Mouse (Mus musculus) stomach, embryonic 14.5 days (tissue): ENCODE data around the gene Trabd2b. TPM values are rescaled to one million over a fixed set of nuclear protein-coding genes. Genes with fewer than 3 reads are reported as not detected.

ENCODE experiments used
- ATAC-seq: fragments of 200-750 bp; cut with Nextera tagmentation; 2 replicates; pipeline ENCODE4 v1.8.0; 2017; ENCODE audit warnings: low read depth, moderate TSS enrichment; ENCODE audit not compliant: insufficient number of reproducible peaks, insufficient read depth, low FRiP score
- H3K27ac ChIP-seq: fragments of 300-500 bp; sonication (generic); 2 replicates; pipeline ENCODE4 v1.5.1; 2014; ENCODE audit warnings: mild to moderate bottlenecking, low read length, moderate library complexity, mixed read lengths
- H3K27me3 ChIP-seq: fragments of 300-500 bp; sonication (generic); 2 replicates; pipeline ENCODE4 v1.6.1; 2014; ENCODE audit warnings: low read length, control low read depth, mixed read lengths; ENCODE audit not compliant: control insufficient read depth, insufficient read depth
- H3K36me3 ChIP-seq: fragments of 300-500 bp; sonication (generic); 2 replicates; pipeline ENCODE4 v1.6.1; 2014; ENCODE audit warnings: mild to moderate bottlenecking, control low read depth, low read length, moderate library complexity, mixed read lengths; ENCODE audit not compliant: control insufficient read depth, insufficient read depth
- H3K4me1 ChIP-seq: fragments of 300-500 bp; sonication (generic); 2 replicates; pipeline ENCODE4 v1.6.1; 2014; ENCODE audit warnings: low read length, control low read depth, mixed read lengths; ENCODE audit not compliant: control insufficient read depth, insufficient read depth
- H3K4me2 ChIP-seq: fragments of 300-500 bp; sonication (generic); replicated peaks from 2 replicates; pipeline ENCODE4 v1.6.1; 2014; ENCODE audit warnings: low read depth, low read length, control low read depth
- H3K4me3 ChIP-seq: fragments of 300-500 bp; sonication (generic); 2 replicates; pipeline ENCODE4 v1.5.1; 2014; ENCODE audit warnings: low read depth, low read length, control low read depth
- H3K9ac ChIP-seq: fragments of 300-500 bp; sonication (generic); replicated peaks from 2 replicates; pipeline ENCODE4 v1.6.1; 2014; ENCODE audit warnings: low read depth, mild to moderate bottlenecking, control low read depth, low read length, moderate library complexity, mixed read lengths
- H3K9me3 ChIP-seq: fragments of 300-500 bp; sonication (generic); 2 replicates; pipeline ENCODE4 v1.6.1; 2016; ENCODE audit warnings: low read depth, low read length, control low read depth; ENCODE audit not compliant: control insufficient read depth
- WGBS: fragments of 180-500 bp; shearing (Covaris S2); extraction: QIAGEN DNeasy Blood & Tissue Kit; methylation state at CpG from one replicate; pipeline ENCODE4 v1.1.7; 2014; 5-methylcytosine and 5-hydroxymethylcytosine counted together
- polyA plus RNA-seq: library from polyadenylated mRNA; unstranded; fragments of >200 nt; fragmentation: Nextera tagmentation; extraction: Ambion mirVana; gene quantifications from 2 replicates; pipeline ENCODE4 v1.2.1, GENCODE M21; 2014

Gene Trabd2b
- polyA plus RNA-seq, 1 experiment from 2014 or later: 0.93 TPM

DNA sequence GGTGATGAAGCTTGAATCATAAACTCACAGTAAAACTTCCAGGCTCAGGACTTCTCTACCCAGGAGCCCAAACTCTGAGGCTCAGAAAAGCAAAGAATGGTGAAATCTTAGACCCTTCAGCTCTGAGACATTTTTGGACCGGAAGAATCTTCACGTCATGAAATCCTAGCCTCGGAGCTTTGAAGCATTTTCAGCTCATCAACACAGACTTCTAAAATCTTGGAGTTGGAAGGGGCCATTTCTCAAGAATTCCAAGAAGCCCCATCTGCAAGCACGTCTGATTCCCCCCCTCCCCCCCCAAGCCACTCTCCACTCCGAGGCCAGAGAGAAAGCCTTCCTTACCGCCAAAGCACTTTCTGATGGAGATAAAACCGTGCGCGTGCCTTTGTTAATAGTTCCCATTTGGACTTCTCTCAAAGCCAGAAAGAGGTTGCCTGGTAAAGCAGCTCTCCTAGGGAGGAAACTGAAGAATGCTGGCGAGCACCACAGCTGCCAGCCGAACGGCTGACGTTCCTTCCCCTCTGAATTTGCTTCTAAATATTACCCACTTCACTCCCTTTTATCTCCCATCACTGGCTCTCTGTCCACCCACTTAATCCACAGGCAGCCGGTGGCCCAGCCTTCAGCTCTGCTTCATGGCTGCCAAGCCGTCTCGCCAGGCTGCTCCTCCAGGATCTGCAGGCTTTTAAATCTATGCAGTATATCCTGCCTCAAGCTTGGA, 9.6 kb downstream of the Trabd2b start:
- Histone ChIP-seq H3K4me1 (0 out of 2 replicates have a peak, but pooled peaks cover 2% of the 10 kb centered on the region), H3K27me3 (no peaks in the 10 kb centered on the region), H3K36me3 (no peaks in the 10 kb centered on the region), H3K4me3 (no peak overlapping the region), H3K9ac (no peak overlapping the region), H3K9me3 (no peaks in the 10 kb centered on the region), H3K27ac (no peak overlapping the region), H3K4me2 (0 out of 2 replicates have a peak overlapping the region, but pooled peaks have one; percentile 1)
- ATAC-seq: no peak
- WGBS: 35% methylated on average over 16 of the region's 16 CpGs

DNA sequence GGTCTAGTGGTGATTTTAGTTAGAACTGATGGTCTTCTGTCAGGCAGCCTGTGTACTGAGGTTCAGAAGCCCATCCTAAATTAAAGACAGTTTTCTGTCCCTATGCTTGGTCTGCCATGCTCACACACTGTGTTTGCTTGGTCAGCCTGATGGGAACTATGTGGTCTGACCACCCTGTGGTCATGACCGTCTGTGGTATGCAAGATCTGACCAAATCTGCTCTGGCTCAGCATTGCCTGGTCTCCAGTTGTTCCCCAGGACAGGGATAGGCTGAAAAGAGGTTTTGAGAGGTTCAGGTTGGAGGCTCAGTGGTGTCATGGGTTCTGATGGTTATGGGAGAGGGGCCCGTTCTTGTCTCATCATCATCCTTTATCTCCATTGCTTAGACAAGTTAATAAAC, 13.6 kb downstream of the Trabd2b start:
- WGBS: 49% methylated on average over 2 of the region's 2 CpGs
- Histone ChIP-seq H3K27ac (no peak overlapping the region), H3K9ac (no peak overlapping the region), H3K36me3 (no peaks in the 10 kb centered on the region), H3K4me1 (peaks cover 2% of the 10 kb centered on the region; the same call in 1 of the 2 replicates), H3K4me3 (no peak overlapping the region), H3K27me3 (no peaks in the 10 kb centered on the region), H3K9me3 (no peaks in the 10 kb centered on the region), H3K4me2 (no peak overlapping the region)
- ATAC-seq: no peak

DNA sequence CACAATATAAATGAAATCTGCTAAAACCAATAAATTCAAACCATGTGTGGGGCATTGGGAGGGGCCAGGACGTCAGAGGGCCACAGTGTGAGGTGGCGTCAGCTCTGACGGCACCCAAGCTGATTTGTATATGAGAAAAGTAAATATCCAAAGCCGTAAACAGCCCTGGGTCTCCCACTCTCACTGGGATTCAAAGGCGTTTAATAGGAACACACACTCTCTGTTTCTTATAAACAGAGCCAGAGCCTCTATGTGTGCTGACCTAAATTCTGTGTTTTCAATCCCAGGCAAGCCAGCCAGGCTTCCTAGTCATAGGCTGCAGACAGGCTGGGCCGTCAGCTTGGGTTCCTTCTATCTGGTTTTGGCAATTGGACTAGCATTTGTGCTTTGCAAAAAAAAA, 16.6 kb downstream of the Trabd2b start:
- peak; percentile 23; the same call in 1 of the 2 replicates for ATAC-seq
- WGBS: 28% methylated on average over 6 of the region's 6 CpGs
- Histone ChIP-seq H3K9me3 (no peaks in the 10 kb centered on the region), H3K9ac (no peak overlapping the region), H3K4me1 (no peaks in the 10 kb centered on the region; the same call in 1 of the 2 replicates), H3K4me2 (no peak overlapping the region), H3K27ac (no peak overlapping the region), H3K27me3 (no peaks in the 10 kb centered on the region), H3K4me3 (no peak overlapping the region), H3K36me3 (no peaks in the 10 kb centered on the region)

DNA sequence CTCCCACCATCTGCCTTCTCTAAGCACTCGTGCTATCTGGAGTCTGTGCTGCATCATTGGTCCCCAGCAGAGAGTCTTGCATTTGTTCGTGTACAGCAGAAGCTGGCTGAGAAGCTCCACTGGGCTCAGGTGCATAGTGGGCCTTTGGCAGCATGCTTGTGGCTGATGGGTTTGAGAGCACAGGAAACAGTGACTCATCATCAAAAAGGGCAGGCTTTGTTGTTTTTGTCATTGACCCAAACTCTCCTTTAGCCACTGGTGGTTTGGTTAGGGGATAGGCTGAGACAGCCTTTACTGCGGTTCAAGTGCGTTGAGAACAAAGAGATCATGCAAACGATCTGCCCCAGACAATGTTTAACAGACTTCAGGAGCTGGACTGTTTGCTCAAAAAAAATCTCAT, 19.3 kb downstream of the Trabd2b start:
- no peak for ATAC-seq

DNA sequence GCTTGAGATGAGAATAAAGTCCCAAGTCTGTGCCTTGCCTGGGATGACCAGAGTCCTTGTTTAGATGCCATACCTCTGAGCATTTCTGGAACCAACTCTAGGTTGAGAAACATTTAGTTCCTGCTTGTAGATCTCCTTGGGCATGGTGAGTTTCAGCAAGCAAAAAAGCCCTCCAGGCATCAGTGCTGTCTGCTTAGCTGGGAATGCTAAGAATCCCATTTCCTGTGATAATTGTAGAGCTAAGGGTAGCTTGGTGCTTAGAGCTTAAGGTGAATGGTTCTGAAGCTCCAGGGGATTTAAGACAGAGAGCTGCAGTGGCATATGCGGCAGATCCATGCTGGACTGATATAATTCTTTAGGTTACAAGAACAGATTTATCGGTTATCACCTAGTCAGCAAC, 26.2 kb downstream of the Trabd2b start:
- 93% methylated on average over 2 of the region's 2 CpGs for WGBS
- no peak for ATAC-seq
- no peaks in the 10 kb centered on the region for H3K4me1 ChIP-seq
- H3K36me3 ChIP-seq: no peaks in the 10 kb centered on the region
- no peaks in the 10 kb centered on the region for H3K27me3 ChIP-seq
- no peak overlapping the region for H3K4me2 ChIP-seq
- no peak overlapping the region for H3K9ac ChIP-seq
- no peak overlapping the region for H3K4me3 ChIP-seq
- H3K9me3 ChIP-seq: no peaks in the 10 kb centered on the region
- H3K27ac ChIP-seq: no peak overlapping the region

More for the DNA sequence above, 19.3 kb downstream of the Trabd2b start:
- H3K36me3 ChIP-seq: no peaks in the 10 kb centered on the region
- no peaks in the 10 kb centered on the region; the same call in 1 of the 2 replicates for H3K4me1 ChIP-seq
- 44% methylated on average over 5 of the region's 5 CpGs for WGBS
- no peaks in the 10 kb centered on the region for H3K9me3 ChIP-seq
- H3K9ac ChIP-seq: no peak overlapping the region
- no peaks in the 10 kb centered on the region for H3K27me3 ChIP-seq
- no peak overlapping the region for H3K4me2 ChIP-seq
- H3K27ac ChIP-seq: no peak overlapping the region
- no peak overlapping the region for H3K4me3 ChIP-seq

DNA sequence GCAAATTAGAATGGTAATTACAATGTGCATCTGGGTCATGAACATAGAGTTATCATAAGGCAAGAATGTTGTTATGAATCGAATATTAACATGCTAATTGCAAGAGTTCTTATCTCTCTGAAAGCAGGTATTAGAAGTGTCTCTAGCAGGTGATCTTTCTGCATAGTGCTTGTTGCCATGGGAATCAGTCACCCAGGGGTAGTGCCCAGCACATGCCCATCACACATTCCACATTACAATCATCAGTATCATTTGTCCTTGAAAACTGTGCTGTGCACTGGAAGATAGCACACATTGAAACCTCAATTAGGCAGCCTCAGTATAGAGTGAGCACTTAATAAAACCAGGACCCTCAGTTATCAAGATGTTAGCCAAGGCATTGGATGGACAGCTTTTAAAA, 26.9 kb downstream of the Trabd2b start:
- no peak for ATAC-seq
- no peak overlapping the region for H3K9ac ChIP-seq
- no peak overlapping the region for H3K4me2 ChIP-seq
- 91% methylated on average over 1 of the region's 1 CpGs for WGBS
- no peak overlapping the region for H3K27ac ChIP-seq
- no peak overlapping the region for H3K4me3 ChIP-seq
- no peaks in the 10 kb centered on the region for H3K27me3 ChIP-seq
- no peaks in the 10 kb centered on the region for H3K4me1 ChIP-seq
- no peaks in the 10 kb centered on the region for H3K9me3 ChIP-seq
- no peaks in the 10 kb centered on the region for H3K36me3 ChIP-seq

DNA sequence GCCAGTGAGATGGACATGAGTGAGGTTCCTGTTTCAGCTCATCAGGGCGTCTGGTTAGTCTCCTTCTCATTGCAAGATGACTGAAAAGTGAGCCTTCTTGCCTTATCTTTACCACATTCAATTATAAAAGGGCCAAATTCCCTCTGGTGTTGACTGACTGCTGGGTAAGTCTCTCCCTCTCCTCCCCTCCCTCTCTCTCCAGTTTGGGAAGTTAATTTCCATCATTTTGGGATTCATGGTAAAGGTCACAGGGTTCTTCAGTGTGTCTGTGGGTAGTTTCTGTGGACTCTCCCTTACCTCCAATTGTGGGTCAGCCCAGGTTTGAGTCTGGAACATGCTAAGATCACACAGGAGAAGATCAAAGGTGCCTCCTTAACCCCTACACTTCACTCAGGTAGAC, 28.2 kb downstream of the Trabd2b start:
- Histone ChIP-seq H3K27me3 (no peaks in the 10 kb centered on the region), H3K4me2 (no peak overlapping the region), H3K4me3 (no peak overlapping the region), H3K4me1 (no peaks in the 10 kb centered on the region), H3K27ac (no peak overlapping the region), H3K36me3 (no peaks in the 10 kb centered on the region), H3K9ac (no peak overlapping the region), H3K9me3 (no peaks in the 10 kb centered on the region)
- 50% methylated on average over 1 of the region's 1 CpGs for WGBS
- no peak for ATAC-seq

DNA sequence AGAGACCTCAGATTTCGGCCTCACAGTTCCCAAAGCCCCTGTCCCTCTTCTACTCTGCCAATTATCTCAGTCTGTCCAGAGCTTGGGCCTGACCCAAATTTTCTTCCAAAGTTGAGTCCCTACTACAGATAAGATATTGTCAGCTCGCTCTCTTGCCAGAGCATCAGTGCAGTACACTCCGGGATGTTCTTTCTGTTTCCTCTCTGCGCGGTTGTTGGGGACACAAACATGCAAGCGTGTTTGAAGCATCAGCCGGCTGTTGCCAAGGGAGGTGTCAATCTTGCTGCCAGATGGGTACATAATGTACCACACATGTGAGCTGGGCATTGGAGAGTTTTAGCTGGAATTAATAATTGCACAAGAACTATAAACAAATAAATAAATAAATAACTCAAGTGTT, 28.9 kb downstream of the Trabd2b start:
- Histone ChIP-seq H3K36me3 (no peaks in the 10 kb centered on the region), H3K4me2 (no peak overlapping the region), H3K27ac (no peak overlapping the region), H3K9ac (no peak overlapping the region), H3K27me3 (no peaks in the 10 kb centered on the region), H3K4me1 (no peaks in the 10 kb centered on the region), H3K4me3 (no peak overlapping the region), H3K9me3 (no peaks in the 10 kb centered on the region)
- ATAC-seq: no peak
- WGBS: 77% methylated on average over 7 of the region's 7 CpGs

DNA sequence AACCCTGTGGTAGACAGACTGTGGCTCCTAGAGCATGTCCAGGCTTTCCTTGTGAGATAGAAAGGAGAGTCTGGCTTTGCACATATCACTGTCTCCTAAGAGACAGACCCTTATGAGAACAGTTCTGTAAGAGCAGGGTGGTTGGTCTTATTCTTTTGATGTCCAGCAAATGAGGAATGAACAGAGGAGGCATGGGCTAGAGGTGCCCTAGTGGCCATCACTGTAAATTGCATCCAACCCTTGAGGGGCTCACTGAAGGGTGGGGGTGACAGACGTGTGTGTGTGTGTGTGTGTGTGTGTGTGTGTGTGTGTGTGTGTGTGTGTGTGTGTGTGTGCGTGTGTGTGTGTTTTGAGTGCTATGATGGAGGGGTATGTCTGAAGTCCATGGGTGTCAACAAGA, 32.2 kb downstream of the Trabd2b start:
- ATAC-seq: no peak
- WGBS: 70% methylated on average over 2 of the region's 2 CpGs
- no peaks in the 10 kb centered on the region for H3K4me1 ChIP-seq
- no peak overlapping the region for H3K27ac ChIP-seq
- no peaks in the 10 kb centered on the region for H3K36me3 ChIP-seq
- no peak overlapping the region for H3K9ac ChIP-seq
- no peak overlapping the region for H3K4me2 ChIP-seq
- no peaks in the 10 kb centered on the region for H3K27me3 ChIP-seq
- H3K4me3 ChIP-seq: no peak overlapping the region
- H3K9me3 ChIP-seq: no peaks in the 10 kb centered on the region
